Mouse (Mus musculus): Measurements from ENCODE around the gene Slc25a25.

- TF ChIP-seq CTCF (IDR thresholded peaks at IDR 0.05; ENCODE audit: low read depth) (no peak), EP300 (IDR thresholded peaks at IDR 0.05; ENCODE audit: low read depth) (no peak)
Observed at GRCm38 (mm10) chr2:32380001-32380500, 71.2 kb downstream of the Slc25a25 start.

Measured in liver, postnatal 0 days (tissue).